ENCODE assay signal across 11 mouse cellular contexts in the genomic region with DNA sequence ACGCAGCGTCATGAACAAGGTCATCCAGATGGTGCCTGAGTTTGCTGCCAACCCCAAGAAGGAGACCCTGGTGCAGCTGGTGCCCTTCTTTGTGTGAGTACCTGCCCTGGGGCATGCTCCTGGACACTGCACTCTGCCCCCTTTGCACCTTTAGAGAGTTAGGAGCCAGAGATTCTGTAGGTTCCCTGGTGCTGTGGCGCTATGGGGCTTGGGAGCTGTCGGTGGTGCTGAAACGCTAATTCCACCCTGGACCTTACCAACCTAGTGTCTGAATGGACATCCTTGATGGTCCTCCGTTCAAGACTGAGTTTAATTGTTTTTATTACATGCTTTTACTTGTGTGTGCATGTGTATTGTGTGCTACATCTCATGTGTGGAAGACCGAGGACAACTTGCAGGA.
DNase-seq lines count a peak whose midpoint lies in the region; ATAC-seq and TF ChIP-seq lines count a peak whose summit lies in the region.
"Had no signal": no experiment of that assay in that cellular context is flagged by ENCODE, and none has a peak within 500 bp of the region (broad histone marks: within the 10 kb centered on the region; RNA-seq: fewer than 3 reads in every experiment).

No protein-coding gene starts in this region.

- H3K4me2 ChIP-seq in hindbrain, embryonic 11.5 days (replicated peaks; ENCODE audit: low read depth, low read length), result no peak overlapping the region
- no peak overlapping the region for H3K4me2 ChIP-seq in hindbrain, embryonic 12.5 days (replicated peaks)
- H3K4me2 ChIP-seq in heart, embryonic 12.5 days, result no peak overlapping the region
- H3K4me2 ChIP-seq: limb, embryonic 12.5 days had no signal

- no peak for ATAC-seq in hindbrain, embryonic 11.5 days (ENCODE audit: low FRiP score)
- ATAC-seq in hindbrain, embryonic 12.5 days (ENCODE audit: low FRiP score), result no peak
- ATAC-seq in G1E (ENCODE audit: extremely low read depth, insufficient number of reproducible peaks, low FRiP score, poor library complexity, severe bottlenecking), result no peak
- ATAC-seq in heart, embryonic 12.5 days (ENCODE audit: insufficient number of reproducible peaks, low FRiP score), result no peak
- ATAC-seq: hindbrain, postnatal 0 days had no signal

- no peak overlapping the region for H3K9ac ChIP-seq in hindbrain, embryonic 11.5 days (ENCODE audit: low read depth, low read length)
- no peak overlapping the region for H3K9ac ChIP-seq in hindbrain, embryonic 12.5 days
- no peak overlapping the region for H3K9ac ChIP-seq in heart, embryonic 12.5 days
- H3K9ac ChIP-seq: limb, embryonic 12.5 days had no signal

- WGBS in hindbrain, embryonic 11.5 days, result 57% methylated on average over 7 of the region's 7 CpGs
- 56% methylated on average over 7 of the region's 7 CpGs for WGBS in hindbrain, embryonic 12.5 days
- WGBS in limb, embryonic 10.5 days, result 50% methylated on average over 7 of the region's 7 CpGs
- WGBS in heart, embryonic 12.5 days, result 45% methylated on average over 7 of the region's 7 CpGs

- no peak overlapping the region for H3K4me3 ChIP-seq in hindbrain, embryonic 11.5 days (ENCODE audit: low read depth, low read length)
- no peak overlapping the region for H3K4me3 ChIP-seq in hindbrain, embryonic 12.5 days
- no peak overlapping the region for H3K4me3 ChIP-seq in G1E (ENCODE audit: low read depth, low read length)
- H3K4me3 ChIP-seq in limb, embryonic 10.5 days, result no peak overlapping the region
- H3K4me3 ChIP-seq in heart, embryonic 12.5 days, result no peak overlapping the region
- H3K4me3 ChIP-seq: limb, embryonic 12.5 days had no signal

- no peaks in the 10 kb centered on the region for H3K36me3 ChIP-seq in hindbrain, embryonic 11.5 days (ENCODE audit: control insufficient read depth, insufficient read depth, low read length)
- H3K36me3 ChIP-seq in hindbrain, embryonic 12.5 days, result no peaks in the 10 kb centered on the region
- H3K36me3 ChIP-seq in G1E (replicated peaks), result no peaks in the 10 kb centered on the region
- H3K36me3 ChIP-seq in limb, embryonic 10.5 days, result no peaks in the 10 kb centered on the region
- no peaks in the 10 kb centered on the region for H3K36me3 ChIP-seq in heart, embryonic 12.5 days
- H3K36me3 ChIP-seq: limb, embryonic 12.5 days had no signal

- H3K27me3 ChIP-seq in hindbrain, embryonic 11.5 days (ENCODE audit: control insufficient read depth, insufficient read depth, low read length), result no peaks in the 10 kb centered on the region
- H3K27me3 ChIP-seq in hindbrain, embryonic 12.5 days, result no peaks in the 10 kb centered on the region
- no peaks in the 10 kb centered on the region for H3K27me3 ChIP-seq in G1E (ENCODE audit: insufficient read depth, low read length)
- no peaks in the 10 kb centered on the region for H3K27me3 ChIP-seq in limb, embryonic 10.5 days (ENCODE audit: low read depth, poor library complexity, severe bottlenecking)
- no peaks in the 10 kb centered on the region for H3K27me3 ChIP-seq in heart, embryonic 12.5 days (replicated peaks)
- H3K27me3 ChIP-seq: limb, embryonic 12.5 days had no signal

- TF ChIP-seq CTCF in G1E (IDR thresholded peaks at IDR 0.05; ENCODE audit: low read depth, low read length), result no peak

- H3K9me3 ChIP-seq in hindbrain, embryonic 11.5 days (ENCODE audit: control insufficient read depth, low read length), result no peaks in the 10 kb centered on the region
- no peaks in the 10 kb centered on the region for H3K9me3 ChIP-seq in hindbrain, embryonic 12.5 days (replicated peaks)
- H3K9me3 ChIP-seq in G1E (replicated peaks), result no peaks in the 10 kb centered on the region
- no peaks in the 10 kb centered on the region for H3K9me3 ChIP-seq in limb, embryonic 10.5 days (replicated peaks)
- no peaks in the 10 kb centered on the region for H3K9me3 ChIP-seq in heart, embryonic 12.5 days (replicated peaks)
- H3K9me3 ChIP-seq: limb, embryonic 12.5 days had no signal

- no peaks in the 10 kb centered on the region for H3K4me1 ChIP-seq in hindbrain, embryonic 11.5 days (replicated peaks; ENCODE audit: control insufficient read depth, insufficient read depth, low read length)
- H3K4me1 ChIP-seq in hindbrain, embryonic 12.5 days, result no peaks in the 10 kb centered on the region
- H3K4me1 ChIP-seq in G1E (ENCODE audit: insufficient read depth, low read depth, low read length), result no peaks in the 10 kb centered on the region
- H3K4me1 ChIP-seq in limb, embryonic 10.5 days, result no peaks in the 10 kb centered on the region
- H3K4me1 ChIP-seq in heart, embryonic 12.5 days (replicated peaks), result no peaks in the 10 kb centered on the region
- H3K4me1 ChIP-seq: limb, embryonic 12.5 days had no signal

- peak; percentile 36 for DNase-seq in hindbrain, embryonic 11.5 days (ENCODE audit: low spot score)
- peak; percentile 9 for DNase-seq in G1E (ENCODE audit: low spot score)
- peak; percentile 12 for DNase-seq in c-Kit-positive CD71-positive TER-119-positive erythroid progenitor cells, embryonic 14.5 days (ENCODE audit: low spot score)
- peak; percentile 73 for DNase-seq in limb, embryonic 10.5 days (ENCODE audit: low spot score)
- no peak for DNase-seq in layer of hippocampus, postnatal 10 days (ENCODE audit: low spot score in 2 of 2)
- DNase-seq in thymus, postnatal 10 days (ENCODE audit: low spot score in 2 of 2), result no peak
- DNase-seq: cerebellum, postnatal 36 days had no signal

- H3K27ac ChIP-seq in hindbrain, embryonic 11.5 days (ENCODE audit: low read depth, low read length), result no peak overlapping the region
- H3K27ac ChIP-seq in hindbrain, embryonic 12.5 days, result no peak overlapping the region
- H3K27ac ChIP-seq in limb, embryonic 10.5 days, result no peak overlapping the region
- H3K27ac ChIP-seq in heart, embryonic 12.5 days (ENCODE audit: poor library complexity, severe bottlenecking), result no peak overlapping the region
- H3K27ac ChIP-seq: hindbrain, postnatal 0 days; limb, embryonic 12.5 days had no signal

Comparison
In these comparisons a context has a peak if more than half of its experiments do, and no peak if none do; other contexts are left out.
1. DNase-seq: peak in hindbrain, embryonic 11.5 days (single experiment), G1E (single experiment), c-Kit-positive CD71-positive TER-119-positive erythroid progenitor cells, embryonic 14.5 days (single experiment) and limb, embryonic 10.5 days (single experiment); none in layer of hippocampus, postnatal 10 days (0 of 2) and thymus, postnatal 10 days (0 of 2).